Mouse (Mus musculus): ENCODE measurements around the gene Aldob. TPM values are rescaled to one million over a fixed set of nuclear protein-coding genes. Genes with fewer than 3 reads are reported as not detected.

Gene Aldob
- polyA plus RNA-seq, 1 experiment, result not detected

GRCm38 (mm10) chr4:49509183-49509582 is 40.2 kb downstream of the Aldob start:
- H3K9me3 ChIP-seq, result no peaks in the 10 kb centered on the region
- H3K4me3 ChIP-seq (replicated peaks), result no peak overlapping the region

GRCm38 (mm10) chr4:49506386-49506785 is 43.0 kb downstream of the Aldob start, which contains the start of gene Baat:
Gene Baat, minus strand, starts transcription at chr4:49506557.
- no peaks in the 10 kb centered on the region for H3K4me1 ChIP-seq
- H3K27me3 ChIP-seq (replicated peaks), result no peaks in the 10 kb centered on the region
- H3K9me3 ChIP-seq, result no peaks in the 10 kb centered on the region
- no peak within 1 kb of the TSS for H3K4me3 ChIP-seq (replicated peaks)
- TF ChIP-seq GATA1 (IDR thresholded peaks at IDR 0.05; ENCODE audit: borderline replicate concordance, low read length) (no peak), FLI1 (IDR thresholded peaks at IDR 0.05; ENCODE audit: low read length) (no peak)
- peaks cover 1% of the 10 kb centered on the region for H3K36me3 ChIP-seq (replicated peaks; ENCODE audit: low read length)

More at GRCm38 (mm10) chr4:49509183-49509582, 40.2 kb downstream of the Aldob start:
- Histone ChIP-seq H3K36me3 (replicated peaks; ENCODE audit: low read length) (peaks cover 28% of the 10 kb centered on the region), H3K4me1 (no peaks in the 10 kb centered on the region), H3K27me3 (replicated peaks) (no peaks in the 10 kb centered on the region)
- no peak for TF ChIP-seq FLI1 (IDR thresholded peaks at IDR 0.05; ENCODE audit: low read length)
- TF ChIP-seq GATA1 (IDR thresholded peaks at IDR 0.05; ENCODE audit: borderline replicate concordance, low read length), result no peak

- TF ChIP-seq GATA1 (IDR thresholded peaks at IDR 0.05; ENCODE audit: borderline replicate concordance, low read length) (no peak), FLI1 (IDR thresholded peaks at IDR 0.05; ENCODE audit: low read length) (no peak)
- Histone ChIP-seq H3K4me3 (replicated peaks) (no peak overlapping the region), H3K27me3 (replicated peaks) (no peaks in the 10 kb centered on the region), H3K36me3 (replicated peaks; ENCODE audit: low read length) (no peaks in the 10 kb centered on the region), H3K9me3 (no peaks in the 10 kb centered on the region), H3K4me1 (no peaks in the 10 kb centered on the region)
These were observed 45.8 kb downstream of the Aldob start for GRCm38 (mm10) chr4:49503563-49503962.

Other genes with a start within 250 kb of the Aldob start
- gene Acnat2, start 141.4 kb downstream of the Aldob start, polyA plus RNA-seq (2012; ENCODE audit: insufficient read depth, low replicate concordance), result not detected in 2 replicates
- gene Acnat1, start 75.6 kb downstream of the Aldob start, polyA plus RNA-seq (2012; ENCODE audit: insufficient read depth, low replicate concordance), result not detected in 2 replicates
- not detected in 2 replicates for gene Baat, start 43.0 kb downstream of the Aldob start, polyA plus RNA-seq (2012; ENCODE audit: insufficient read depth, low replicate concordance)
- 1.4 TPM in 1 of 2 replicates, not detected in the other for gene Mrpl50, start 28.5 kb downstream of the Aldob start, polyA plus RNA-seq (2012; ENCODE audit: insufficient read depth, low replicate concordance)
- gene Zfp189, start 28.4 kb downstream of the Aldob start, polyA plus RNA-seq (2012; ENCODE audit: insufficient read depth, low replicate concordance), result 0.84 and 1.3 TPM in 2 replicates
- gene Tmem246, start 48.3 kb upstream of the Aldob start, polyA plus RNA-seq (2012; ENCODE audit: insufficient read depth, low replicate concordance), result 15.3 and 18.0 TPM in 2 replicates
- gene Rnf20, start 82.5 kb upstream of the Aldob start, polyA plus RNA-seq (2012; ENCODE audit: insufficient read depth, low replicate concordance), result 3.2 and 6.9 TPM in 2 replicates
- gene Ppp3r2, start 132.5 kb upstream of the Aldob start, polyA plus RNA-seq (2012; ENCODE audit: insufficient read depth, low replicate concordance), result not detected in 2 replicates

Data from megakaryocyte, embryonic 14.5 days (primary cell).